Mouse (Mus musculus) c-Kit-positive CD71-negative TER-119-negative erythroid progenitor cells, embryonic 14.5 days (primary cell): ENCODE results near the gene Camsap2.

Experiments used
- DNase-seq: peaks from one replicate; pipeline ENCODE4 v3.0.0-alpha.2; 2013; ENCODE audit warnings: low read depth

Gene Camsap2

DNA sequence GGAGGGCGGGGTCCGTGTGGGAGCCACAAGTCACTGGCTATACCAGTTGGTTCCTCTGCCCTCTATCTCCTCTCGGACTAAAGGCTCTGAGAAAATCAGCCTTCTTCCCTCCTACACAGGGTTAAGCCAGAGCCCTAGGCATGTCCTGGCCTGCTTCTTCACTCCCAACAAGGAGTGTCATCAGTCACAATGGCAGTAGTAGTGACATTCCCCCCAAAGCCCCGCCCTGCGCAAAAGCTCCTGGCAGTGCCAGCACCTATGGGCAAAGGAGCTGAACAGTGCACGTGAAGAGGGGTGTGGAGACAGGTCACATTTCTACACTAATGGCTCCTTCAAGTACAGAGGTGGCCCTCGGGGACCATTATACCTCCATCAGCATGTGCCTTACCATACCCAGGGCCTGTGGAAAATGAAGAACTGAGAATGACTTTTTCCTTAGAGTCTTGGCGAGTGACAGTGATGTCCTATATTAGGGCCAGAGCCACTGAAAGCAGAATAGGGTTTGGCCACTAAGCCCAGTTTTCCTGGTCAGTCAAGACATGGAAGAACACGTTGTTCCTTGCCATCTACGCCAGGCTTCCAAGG is 122.1 kb downstream of the Camsap2 start:
- no peak for DNase-seq

GRCm38 (mm10) chr1:136222386-136222785 is 123.5 kb downstream of the Camsap2 start:
- no peak for DNase-seq

GRCm38 (mm10) chr1:136220037-136220871 is 125.7 kb downstream of the Camsap2 start:
- no peak for DNase-seq
